8 mouse cellular contexts compared by ENCODE assay signal in the genomic region with DNA sequence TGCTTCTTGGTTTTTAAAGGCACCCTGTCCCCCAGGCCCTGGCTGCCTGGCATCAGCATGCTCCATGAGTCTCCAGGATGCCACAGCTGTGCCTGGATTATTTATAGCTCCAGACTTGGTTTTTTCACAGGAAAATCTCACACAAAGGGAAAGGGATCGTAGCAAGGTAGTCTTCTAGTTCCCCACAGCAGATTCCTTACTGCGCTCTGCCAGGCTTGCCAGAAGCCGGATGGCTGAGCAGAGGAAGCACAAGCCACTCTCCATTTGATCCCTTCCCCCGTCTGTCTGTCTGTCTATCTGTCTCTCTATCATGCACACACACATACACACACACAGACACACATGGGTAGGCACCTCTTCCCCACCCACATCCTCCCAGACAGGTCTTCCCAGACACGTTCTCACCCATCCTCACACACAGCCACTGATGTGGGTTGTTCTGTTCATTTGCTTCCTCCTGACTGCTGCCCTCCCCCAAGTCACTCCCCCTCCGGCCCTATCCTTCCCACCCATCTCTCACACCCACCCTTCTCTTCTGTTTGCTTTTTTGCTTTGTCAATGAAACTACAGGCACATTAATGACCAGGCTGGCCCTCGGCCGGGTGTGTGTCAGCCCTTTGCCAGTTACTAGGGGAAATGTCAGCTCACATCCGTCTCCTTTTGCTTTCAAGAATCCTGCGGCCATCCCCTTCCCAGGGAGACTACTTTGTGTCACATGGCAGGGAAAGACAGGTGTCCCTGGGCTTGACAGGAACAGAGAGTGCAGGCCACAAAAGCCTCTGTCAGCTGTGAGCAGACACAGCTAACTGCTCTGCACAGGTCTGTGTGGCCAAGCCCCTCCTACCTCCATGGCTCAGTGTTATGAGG. TPM values are rescaled to one million over a fixed set of nuclear protein-coding genes. Genes with fewer than 3 reads are reported as not detected.
DNase-seq lines count a peak whose midpoint lies in the region; TF ChIP-seq lines count a peak whose summit lies in the region.

No protein-coding gene starts in this region.

- H3K27me3 ChIP-seq in hindbrain, embryonic 10.5 days (ENCODE audit: insufficient read depth, poor library complexity, severe bottlenecking): peaks cover 7% of the 10 kb centered on the region; the same call in 1 of the 2 replicates
- H3K27me3 ChIP-seq in splenic B cell, adult 2 months (ENCODE audit: control insufficient read depth, insufficient read depth, low read length, poor library complexity, severe bottlenecking): no peaks in the 10 kb centered on the region

- TF ChIP-seq POLR2A in cortical plate, adult 2 months (IDR thresholded peaks at IDR 0.05; ENCODE audit: extremely low read depth, insufficient read depth, low read length): no peak

- peak overlapping the region; percentile 35; the same call in 1 of the 2 replicates for H3K27ac ChIP-seq in cortical plate, adult 2 months (ENCODE audit: insufficient read depth, low read length)
- peak overlapping the region; percentile 54 for H3K27ac ChIP-seq in hindbrain, embryonic 10.5 days

- TF ChIP-seq CTCF in cortical plate, adult 2 months (IDR thresholded peaks at IDR 0.05; ENCODE audit: extremely low read depth, insufficient read depth, low read length): no peak

- DNase-seq in left cerebral cortex, adult 18-20 months (ENCODE audit: low spot score in 2 of 2): peak; percentile 37 to 46
- DNase-seq in left cerebral cortex, postnatal 4 days: no peak
- DNase-seq in hindbrain, embryonic 10.5 days (ENCODE audit: low spot score): no peak
- DNase-seq in lung, postnatal 14 days: peak; percentile 8
- DNase-seq in splenic B cell, adult 2 months (ENCODE audit: low read depth, low spot score): peak; percentile 50
- no peak for DNase-seq in urinary bladder, adult 2 months (ENCODE audit: low spot score)
- DNase-seq in adrenal gland, postnatal 36 days: no peak

- H3K4me3 ChIP-seq in cortical plate, adult 2 months (ENCODE audit: insufficient read depth, low read length): no peak overlapping the region
- H3K4me3 ChIP-seq in hindbrain, embryonic 10.5 days: no peak overlapping the region

- H3K9me3 ChIP-seq in hindbrain, embryonic 10.5 days: no peaks in the 10 kb centered on the region

- H3K4me1 ChIP-seq in cortical plate, adult 2 months (ENCODE audit: control insufficient read depth, insufficient read depth, low read length): peaks cover 17% of the 10 kb centered on the region
- H3K4me1 ChIP-seq in hindbrain, embryonic 10.5 days (replicated peaks): peaks cover 27% of the 10 kb centered on the region

- no peaks in the 10 kb centered on the region for H3K36me3 ChIP-seq in hindbrain, embryonic 10.5 days
- no peaks in the 10 kb centered on the region for H3K36me3 ChIP-seq in splenic B cell, adult 2 months (ENCODE audit: control insufficient read depth, insufficient read depth, low read length, poor library complexity, severe bottlenecking)

- intact Hi-C loops in left cerebral cortex, postnatal 4 days (cut with DNase I): no loop called here

- WGBS in hindbrain, embryonic 10.5 days: 65% methylated on average over 10 of the region's 10 CpGs

RNA-seq across cellular contexts. Expression of a gene that starts 24.4 kb away (rescaled TPM):
- 10 to 100 TPM; 91.6 to 93.6 TPM for total RNA-seq in left cerebral cortex, adult 18-20 months (2021)
- 100 to 1,000 TPM; 124 to 127 TPM for total RNA-seq in left cerebral cortex, postnatal 4 days (2021)
- 35.7 and 37.1 TPM in 2 replicates for polyA plus RNA-seq in cortical plate, adult 2 months (2012; rRNA removed)
- polyA plus RNA-seq in hindbrain, embryonic 10.5 days (2016; fragmentation: Nextera tagmentation; extraction: Ambion mirVana): 20.3 and 34.2 TPM in 2 replicates
- polyA plus RNA-seq in urinary bladder, adult 2 months (2012; rRNA removed): 29.6 and 38.2 TPM in 2 replicates
- total RNA-seq in adrenal gland, postnatal 36 days (2021): 10 to 100 TPM; 47.3 to 64.5 TPM

Comparison
In these comparisons a context has a peak if more than half of its experiments do, and no peak if none do; other contexts are left out.
1. DNase-seq: peak in left cerebral cortex, adult 18-20 months (2 of 2), lung, postnatal 14 days (single experiment) and splenic B cell, adult 2 months (single experiment); none in left cerebral cortex, postnatal 4 days (single experiment), hindbrain, embryonic 10.5 days (single experiment), urinary bladder, adult 2 months (single experiment) and adrenal gland, postnatal 36 days (0 of 2).